Mouse (Mus musculus) cerebellum, adult 2 months (tissue): ENCODE results near the gene Ak4.

Experiments
- CTCF ChIP-seq: fragments of 200-500 bp; IDR thresholded peaks from 2 replicates; pipeline ENCODE4 v1.5.1; 2011; ENCODE audit warnings: low read depth, mild to moderate bottlenecking, control low read depth, low read length, moderate library complexity, borderline replicate concordance; ENCODE audit not compliant: insufficient read depth
- POLR2A ChIP-seq: fragments of 200-500 bp; IDR thresholded peaks from 2 replicates; pipeline ENCODE4 v1.6.1; 2011; ENCODE audit warnings: low read length, control low read depth, borderline replicate concordance; ENCODE audit not compliant: insufficient read depth

- no peak for TF ChIP-seq CTCF
- TF ChIP-seq POLR2A = no peak
Observed at GRCm38 (mm10) chr4:101427886-101428680, 9.0 kb downstream of the Ak4 start.
